Mouse (Mus musculus) midbrain, embryonic 14.5 days (tissue): ENCODE measurements around the gene Ncs1. TPM values are rescaled to one million over a fixed set of nuclear protein-coding genes. Genes with fewer than 3 reads are reported as not detected.
A peak's percentile ranks its signal among the peaks of the same experiment; 100 is the strongest.

Experiments
- ATAC-seq: fragments of 200-750 bp; cut with Nextera tagmentation; 2 replicates; pipeline ENCODE4 v1.8.0; 2017; ENCODE audit warnings: moderate number of reproducible peaks, moderate library complexity; ENCODE audit not compliant: low FRiP score, low TSS enrichment
- DNase-seq: peaks from one replicate; pipeline ENCODE4 v3.0.0-alpha.2; 2015
- H3K27ac ChIP-seq: fragments of 300-500 bp; sonication (generic); replicated peaks from 2 replicates; pipeline ENCODE4 v1.5.1; 2014; ENCODE audit warnings: mild to moderate bottlenecking, low read depth, low read length, moderate library complexity
- H3K27me3 ChIP-seq: fragments of 300-500 bp; sonication (generic); 2 replicates; pipeline ENCODE4 v1.6.1; 2014; ENCODE audit warnings: low read length, control low read depth, mixed read lengths; ENCODE audit not compliant: control insufficient read depth, insufficient read depth
- H3K36me3 ChIP-seq: fragments of 300-500 bp; sonication (generic); 2 replicates; pipeline ENCODE4 v1.6.1; 2014; ENCODE audit warnings: low read length, control low read depth; ENCODE audit not compliant: control insufficient read depth, insufficient read depth
- H3K4me1 ChIP-seq: fragments of 300-500 bp; sonication (generic); 2 replicates; pipeline ENCODE4 v1.6.1; 2014; ENCODE audit warnings: mild to moderate bottlenecking, antibody characterized with exemption, low read length, control low read depth; ENCODE audit not compliant: control insufficient read depth, insufficient read depth
- H3K4me2 ChIP-seq: fragments of 300-500 bp; sonication (generic); 2 replicates; pipeline ENCODE4 v1.6.1; 2014; ENCODE audit warnings: mild to moderate bottlenecking, low read length, moderate library complexity
- H3K4me3 ChIP-seq: fragments of 300-500 bp; sonication (generic); replicated peaks from 2 replicates; pipeline ENCODE4 v1.5.1; 2014; ENCODE audit warnings: low read depth, low read length
- H3K9ac ChIP-seq: fragments of 300-500 bp; sonication (generic); replicated peaks from 2 replicates; pipeline ENCODE4 v1.6.1; 2014; ENCODE audit warnings: mild to moderate bottlenecking, low read length, moderate library complexity
- H3K9me3 ChIP-seq: fragments of 300-500 bp; sonication (generic); 2 replicates; pipeline ENCODE4 v1.6.1; 2016; ENCODE audit warnings: low read length, control low read depth, mixed read lengths; ENCODE audit not compliant: control insufficient read depth
- WGBS: fragments of 180-500 bp; shearing (Covaris S2); extraction: QIAGEN DNeasy Blood & Tissue Kit; methylation state at CpG from one replicate; pipeline ENCODE4 v1.1.7; 2014; 5-methylcytosine and 5-hydroxymethylcytosine counted together
- polyA plus RNA-seq: library from polyadenylated mRNA; unstranded; fragments of >200 nt; fragmentation: Nextera tagmentation; extraction: Ambion mirVana; gene quantifications from 2 replicates; pipeline ENCODE4 v1.2.1, GENCODE M21; 2014

Gene Ncs1
- polyA plus RNA-seq, 1 experiment from 2014 or later = 185 TPM

GRCm38 (mm10) chr2:31221582-31221981, 24.0 kb upstream of the Ncs1 start:
- Histone ChIP-seq H3K9ac (no peak overlapping the region), H3K9me3 (no peaks in the 10 kb centered on the region), H3K4me3 (no peak overlapping the region), H3K36me3 (peaks cover 4% of the 10 kb centered on the region; the same call in 1 of the 2 replicates), H3K4me1 (no peaks in the 10 kb centered on the region), H3K27me3 (no peaks in the 10 kb centered on the region), H3K4me2 (no peak overlapping the region), H3K27ac (no peak overlapping the region)
- no peak for DNase-seq
- 84% methylated on average over 5 of the region's 5 CpGs for WGBS
- ATAC-seq = no peak

GRCm38 (mm10) chr2:31228768-31229311, 16.8 kb upstream of the Ncs1 start:
- Histone ChIP-seq H3K36me3 (no peaks in the 10 kb centered on the region), H3K4me2 (no peak overlapping the region), H3K4me1 (no peaks in the 10 kb centered on the region), H3K27ac (no peak overlapping the region), H3K4me3 (no peak overlapping the region), H3K9me3 (no peaks in the 10 kb centered on the region), H3K27me3 (no peaks in the 10 kb centered on the region), H3K9ac (no peak overlapping the region)
- WGBS = 73% methylated on average over 1 of the region's 1 CpGs
- ATAC-seq = no peak
- no peak for DNase-seq

- DNase-seq (peak; percentile 67), ATAC-seq (no peak)
- Histone ChIP-seq H3K27me3 (no peaks in the 10 kb centered on the region), H3K27ac (no peak overlapping the region), H3K36me3 (no peaks in the 10 kb centered on the region), H3K4me1 (peaks cover 4% of the 10 kb centered on the region; the same call in 1 of the 2 replicates), H3K9ac (no peak overlapping the region), H3K9me3 (no peaks in the 10 kb centered on the region), H3K4me3 (no peak overlapping the region), H3K4me2 (peak overlapping the region; percentile 30; the same call in 1 of the 2 replicates)
- 36% methylated on average over 23 of the region's 23 CpGs for WGBS
Observed at GRCm38 (mm10) chr2:31239203-31239696, 6.4 kb upstream of the Ncs1 start.

- H3K4me3 ChIP-seq = no peak overlapping the region
- DNase-seq = no peak
- no peaks in the 10 kb centered on the region for H3K9me3 ChIP-seq
- H3K4me2 ChIP-seq = no peak overlapping the region
- WGBS = 83% methylated on average over 6 of the region's 6 CpGs
- no peak for ATAC-seq
- no peaks in the 10 kb centered on the region for H3K27me3 ChIP-seq
- H3K4me1 ChIP-seq = peaks cover 4% of the 10 kb centered on the region; the same call in 1 of the 2 replicates
- H3K36me3 ChIP-seq = no peaks in the 10 kb centered on the region
- no peak overlapping the region for H3K27ac ChIP-seq
- H3K9ac ChIP-seq = no peak overlapping the region
Observed at GRCm38 (mm10) chr2:31239833-31240232, 5.8 kb upstream of the Ncs1 start.

- Histone ChIP-seq H3K4me3 (no peak overlapping the region), H3K4me2 (no peak overlapping the region), H3K36me3 (no peaks in the 10 kb centered on the region), H3K9ac (no peak overlapping the region; the same call in 1 of the 2 replicates), H3K27me3 (no peaks in the 10 kb centered on the region), H3K27ac (0 out of 2 replicates have a peak overlapping the region, but pooled peaks have one; percentile 5), H3K9me3 (no peaks in the 10 kb centered on the region), H3K4me1 (peaks cover 9% of the 10 kb centered on the region; the same call in 1 of the 2 replicates)
- 13% methylated on average over 7 of the region's 7 CpGs for WGBS
- ATAC-seq = no peak
- peak; percentile 57 for DNase-seq
Observed at GRCm38 (mm10) chr2:31241639-31242038, 4.0 kb upstream of the Ncs1 start.

- no peak for DNase-seq
- Histone ChIP-seq H3K9me3 (no peaks in the 10 kb centered on the region), H3K4me2 (no peak overlapping the region), H3K27me3 (no peaks in the 10 kb centered on the region), H3K36me3 (0 out of 2 replicates have a peak, but pooled peaks cover 6% of the 10 kb centered on the region), H3K27ac (no peak overlapping the region), H3K9ac (no peak overlapping the region), H3K4me3 (no peak overlapping the region), H3K4me1 (peaks cover 31% of the 10 kb centered on the region)
- 85% methylated on average over 8 of the region's 8 CpGs for WGBS
- ATAC-seq = no peak
Observed at GRCm38 (mm10) chr2:31244216-31244615, 1.4 kb upstream of the Ncs1 start.

- ATAC-seq (no peak), DNase-seq (no peak)
- no peaks in the 10 kb centered on the region for H3K9me3 ChIP-seq
- 0 out of 2 replicates have a peak, but pooled peaks cover 6% of the 10 kb centered on the region for H3K36me3 ChIP-seq
- H3K4me2 ChIP-seq = peak overlapping the region; percentile 84
- H3K27ac ChIP-seq = peak overlapping the region; percentile 90
- H3K9ac ChIP-seq = peak overlapping the region; percentile 99
- WGBS = 14% methylated on average over 5 of the region's 5 CpGs
- H3K4me3 ChIP-seq = peak overlapping the region; percentile 96
- H3K27me3 ChIP-seq = no peaks in the 10 kb centered on the region
- H3K4me1 ChIP-seq = peaks cover 31% of the 10 kb centered on the region
Observed at GRCm38 (mm10) chr2:31245051-31245450, 572 bp upstream of the Ncs1 start.

GRCm38 (mm10) chr2:31246251-31246971, 788 bp downstream of the Ncs1 start:
- Histone ChIP-seq H3K27ac (peak overlapping the region; percentile 90), H3K36me3 (0 out of 2 replicates have a peak, but pooled peaks cover 6% of the 10 kb centered on the region), H3K4me3 (peak overlapping the region; percentile 96), H3K27me3 (no peaks in the 10 kb centered on the region), H3K4me1 (peaks cover 33% of the 10 kb centered on the region), H3K4me2 (peak overlapping the region; percentile 84), H3K9me3 (no peaks in the 10 kb centered on the region), H3K9ac (peak overlapping the region; percentile 99)
- ATAC-seq = peak; percentile 40; the same call in 1 of the 2 replicates
- DNase-seq = peak; percentile 67
- WGBS = under 1% methylated on average over 40 of the region's 41 CpGs
